1 mouse cellular context compared by ENCODE assay signal in the genomic region with DNA sequence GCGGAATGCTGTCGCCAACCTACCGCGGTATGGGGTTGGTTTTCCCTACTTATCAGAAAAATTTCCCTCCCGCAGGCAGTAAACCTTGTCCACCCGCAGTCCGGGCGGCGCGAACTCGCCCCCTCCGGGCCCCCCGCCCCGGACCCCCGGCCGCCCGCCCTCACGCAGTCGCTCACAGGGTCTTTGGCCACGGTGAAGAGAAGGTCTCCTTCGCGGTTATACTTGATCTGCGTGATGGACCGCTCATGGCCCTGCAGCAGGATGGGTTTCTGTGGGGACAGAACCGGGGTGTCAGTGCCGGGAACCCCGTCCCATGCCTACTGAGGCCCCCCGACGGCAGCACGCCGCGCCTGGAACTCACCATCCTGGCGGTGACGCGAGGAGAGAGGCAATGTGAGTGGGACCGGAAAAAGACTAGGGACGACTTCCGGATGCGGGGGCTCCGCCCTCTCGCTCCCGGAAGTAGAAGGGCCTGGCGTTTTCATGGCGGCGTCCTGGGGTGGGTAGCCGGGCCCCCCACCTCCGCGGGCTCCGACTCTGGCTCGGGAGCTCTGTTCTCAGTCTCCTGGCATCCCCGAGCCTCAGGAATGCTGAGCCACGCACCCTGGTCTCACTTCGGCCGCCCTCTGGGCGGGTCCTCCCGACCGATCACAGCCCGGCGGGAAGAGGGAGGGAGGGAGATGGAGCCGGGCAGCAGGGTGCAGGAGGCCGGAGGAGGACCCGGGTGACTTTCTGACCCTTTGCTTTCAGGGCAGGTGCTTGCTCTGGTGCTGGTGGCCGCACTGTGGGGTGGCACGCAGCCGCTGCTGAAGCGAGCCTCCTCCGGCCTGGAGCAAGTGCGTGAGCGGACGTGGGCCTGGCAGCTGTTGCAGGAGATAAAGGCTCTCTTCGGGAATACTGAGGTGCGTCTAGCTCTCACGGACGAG.
TF ChIP-seq lines count a peak whose summit lies in the region.

Gene Eif3i, minus strand, starts transcription at position 416 of the 926 bp plus-strand sequence.
Gene Tmem234, plus strand, starts transcription at position 436 of the 926 bp plus-strand sequence.

TF ChIP-seq in CH12.LX, 34 proteins besides CTCF, POLR2A, EP300 and RAD21:
- TF ChIP-seq E2F4 (IDR thresholded peaks at IDR 0.05; ENCODE audit: insufficient replicate concordance, low read depth, low read length) = no peak
- TF ChIP-seq JUN (IDR thresholded peaks at IDR 0.05; ENCODE audit: insufficient read depth, low read depth, low read length) = no peak
- peak; percentile 79 for TF ChIP-seq TBP (conservative IDR thresholded peaks at IDR 0.05; ENCODE audit: low read depth, low read length)
- peak; percentile 18; the same call in 1 of the 2 replicates for TF ChIP-seq SMC3 (IDR thresholded peaks at IDR 0.05; ENCODE audit: low read depth, low read length)
- no peak for TF ChIP-seq USF2 (conservative IDR thresholded peaks at IDR 0.05; ENCODE audit: low read depth, low read length)
- peak; percentile 92 for TF ChIP-seq MXI1 (IDR thresholded peaks at IDR 0.05; ENCODE audit: low read depth, low read length)
- TF ChIP-seq CHD2 (IDR thresholded peaks at IDR 0.05; ENCODE audit: low read length) = peak; percentile 67; the same call in 1 of the 2 replicates
- TF ChIP-seq MAX (IDR thresholded peaks at IDR 0.05; ENCODE audit: low read length) = peak; percentile 83
- TF ChIP-seq ETS1 (conservative IDR thresholded peaks at IDR 0.05; ENCODE audit: low read depth, low read length) = no peak
- no peak for TF ChIP-seq ZNF384 (IDR thresholded peaks at IDR 0.05; ENCODE audit: low read depth, low read length)
- TF ChIP-seq MAFK (IDR thresholded peaks at IDR 0.05; ENCODE audit: insufficient replicate concordance, low read length) = no peak
- peak; percentile 89 for TF ChIP-seq NELFE (IDR thresholded peaks at IDR 0.05; ENCODE audit: low read depth, low read length)
- peak; percentile 88 for TF ChIP-seq MYC (IDR thresholded peaks at IDR 0.05; ENCODE audit: low read depth, low read length)
- TF ChIP-seq ZMIZ1 (IDR thresholded peaks at IDR 0.05; ENCODE audit: low read depth, low read length) = peak; percentile 63
- TF ChIP-seq ELF1 (IDR thresholded peaks at IDR 0.05; ENCODE audit: low read depth, low read length) = peak; percentile 97
- TF ChIP-seq MAZ (IDR thresholded peaks at IDR 0.05; ENCODE audit: low read depth, low read length) = peak; percentile 70
- TF ChIP-seq JUND (conservative IDR thresholded peaks at IDR 0.05; ENCODE audit: low read depth, low read length) = no peak
- no peak for TF ChIP-seq BHLHE40 (IDR thresholded peaks at IDR 0.05; ENCODE audit: low read depth, low read length)
- TF ChIP-seq MEF2A (IDR thresholded peaks at IDR 0.05; ENCODE audit: borderline replicate concordance, low read depth, low read length) = 0 out of 2 replicates have a peak, but pooled peaks have one; percentile 29
- TF ChIP-seq USF1 (IDR thresholded peaks at IDR 0.05; ENCODE audit: low read depth, low read length) = no peak
- TF ChIP-seq UBTF (IDR thresholded peaks at IDR 0.05; ENCODE audit: low read depth, low read length) = 0 out of 2 replicates have a peak, but pooled peaks have one; percentile 58
- peak; percentile 89; the same call in 1 of the 2 replicates for TF ChIP-seq TCF12 (IDR thresholded peaks at IDR 0.05; ENCODE audit: low read depth, low read length)
- no peak for TF ChIP-seq ZKSCAN1 (IDR thresholded peaks at IDR 0.05; ENCODE audit: borderline replicate concordance, low read depth, low read length)
- peak; percentile 41; the same call in 1 of the 2 replicates for TF ChIP-seq NRF1 (IDR thresholded peaks at IDR 0.05; ENCODE audit: low read depth, low read length)
- no peak; the same call in 1 of the 2 replicates for TF ChIP-seq GABPA (IDR thresholded peaks at IDR 0.05; ENCODE audit: insufficient replicate concordance, low read depth, low read length)
- peak; percentile 33; the same call in 1 of the 2 replicates for TF ChIP-seq POLR2AphosphoS2 (IDR thresholded peaks at IDR 0.05; ENCODE audit: low read depth, low read length)
- TF ChIP-seq PAX5 (IDR thresholded peaks at IDR 0.05; ENCODE audit: low read length) = no peak
- TF ChIP-seq SIN3A (IDR thresholded peaks at IDR 0.05; ENCODE audit: low read length) = peak; percentile 96
- peak; percentile 90 for TF ChIP-seq HCFC1 (IDR thresholded peaks at IDR 0.05; ENCODE audit: low read depth, low read length)
- TF ChIP-seq CHD1 (IDR thresholded peaks at IDR 0.05; ENCODE audit: low read depth, low read length) = no peak
- peak; percentile 48 for TF ChIP-seq IRF4 (IDR thresholded peaks at IDR 0.05; ENCODE audit: low read depth, low read length)
- TF ChIP-seq KAT2A (IDR thresholded peaks at IDR 0.05; ENCODE audit: insufficient replicate concordance, low read length) = peak; percentile 77; the same call in 1 of the 2 replicates
- TF ChIP-seq RCOR1 (conservative IDR thresholded peaks at IDR 0.05; ENCODE audit: low read depth, low read length) = no peak
- no peak for TF ChIP-seq ZC3H11A (IDR thresholded peaks at IDR 0.05; ENCODE audit: low read depth, low read length)
